Mouse (Mus musculus) hindbrain, embryonic 11.5 days (tissue): ENCODE results near the gene Kcnq1. TPM values are rescaled to one million over a fixed set of nuclear protein-coding genes. Genes with fewer than 3 reads are reported as not detected.

Experiments
- ATAC-seq: fragments of 200-750 bp; cut with Nextera tagmentation; 2 replicates; pipeline ENCODE4 v1.8.0; 2017; ENCODE audit warnings: mild to moderate bottlenecking, moderate TSS enrichment, moderate library complexity; ENCODE audit not compliant: low FRiP score
- DNase-seq: peaks from one replicate; pipeline ENCODE4 v3.0.0-alpha.2; 2015; ENCODE audit warnings: low spot score
- H3K27ac ChIP-seq: fragments of 300-500 bp; sonication (generic); 2 replicates; pipeline ENCODE4 v1.5.1; 2014; ENCODE audit warnings: mild to moderate bottlenecking, low read depth, low read length
- H3K27me3 ChIP-seq: fragments of 300-500 bp; sonication (generic); 2 replicates; pipeline ENCODE4 v1.6.1; 2014; ENCODE audit warnings: mild to moderate bottlenecking, low read length, moderate library complexity, mixed read lengths; ENCODE audit not compliant: control insufficient read depth, insufficient read depth
- H3K36me3 ChIP-seq: fragments of 300-500 bp; sonication (generic); 2 replicates; pipeline ENCODE4 v1.6.1; 2014; ENCODE audit warnings: mild to moderate bottlenecking, low read length, moderate library complexity, mixed read lengths; ENCODE audit not compliant: control insufficient read depth, insufficient read depth
- H3K4me1 ChIP-seq: fragments of 300-500 bp; sonication (generic); replicated peaks from 2 replicates; pipeline ENCODE4 v1.6.1; 2014; ENCODE audit warnings: low read length, mixed read lengths; ENCODE audit not compliant: control insufficient read depth, insufficient read depth
- H3K4me2 ChIP-seq: fragments of 300-500 bp; sonication (generic); replicated peaks from 2 replicates; pipeline ENCODE4 v1.6.1; 2014; ENCODE audit warnings: mild to moderate bottlenecking, low read depth, low read length
- H3K4me3 ChIP-seq: fragments of 300-500 bp; sonication (generic); 2 replicates; pipeline ENCODE4 v1.5.1; 2014; ENCODE audit warnings: low read depth, low read length
- H3K9ac ChIP-seq: fragments of 300-500 bp; sonication (generic); 2 replicates; pipeline ENCODE4 v1.6.1; 2014; ENCODE audit warnings: low read depth, low read length
- H3K9me3 ChIP-seq: fragments of 300-500 bp; sonication (generic); 2 replicates; pipeline ENCODE4 v1.6.1; 2016; ENCODE audit warnings: low read length; ENCODE audit not compliant: control insufficient read depth
- WGBS: fragments of 180-500 bp; shearing (Covaris S2); extraction: QIAGEN DNeasy Blood & Tissue Kit; methylation state at CpG from one replicate; pipeline ENCODE4 v1.1.7; 2014; 5-methylcytosine and 5-hydroxymethylcytosine counted together
- polyA plus RNA-seq: library from polyadenylated mRNA; unstranded; fragments of >200 nt; fragmentation: Nextera tagmentation; extraction: Ambion mirVana; gene quantifications from 2 replicates; pipeline ENCODE4 v1.2.1, GENCODE M21; 2014

Gene Kcnq1
- polyA plus RNA-seq, 1 experiment from 2014 or later = 1.7 TPM

GRCm38 (mm10) chr7:143341301-143341980 is 235.3 kb downstream of the Kcnq1 start:
- Histone ChIP-seq H3K4me1 (no peaks in the 10 kb centered on the region), H3K36me3 (no peaks in the 10 kb centered on the region), H3K9me3 (no peaks in the 10 kb centered on the region), H3K4me2 (no peak overlapping the region), H3K27me3 (no peaks in the 10 kb centered on the region), H3K27ac (no peak overlapping the region), H3K4me3 (no peak overlapping the region), H3K9ac (no peak overlapping the region)
- DNase-seq (no peak), ATAC-seq (no peak)
- WGBS = 93% methylated on average over 3 of the region's 3 CpGs

- H3K9me3 ChIP-seq = no peaks in the 10 kb centered on the region
- no peak overlapping the region for H3K4me2 ChIP-seq
- no peak overlapping the region for H3K9ac ChIP-seq
- no peak for DNase-seq
- H3K36me3 ChIP-seq = no peaks in the 10 kb centered on the region
- H3K4me1 ChIP-seq = no peaks in the 10 kb centered on the region
- no peak overlapping the region for H3K4me3 ChIP-seq
- no peaks in the 10 kb centered on the region for H3K27me3 ChIP-seq
- WGBS = 65% methylated on average over 12 of the region's 12 CpGs
- no peak overlapping the region for H3K27ac ChIP-seq
- ATAC-seq = no peak
Observed at GRCm38 (mm10) chr7:143343781-143344306, 237.7 kb downstream of the Kcnq1 start.

- Histone ChIP-seq H3K27ac (no peak overlapping the region), H3K27me3 (no peaks in the 10 kb centered on the region), H3K4me2 (no peak overlapping the region), H3K9me3 (no peaks in the 10 kb centered on the region), H3K36me3 (no peaks in the 10 kb centered on the region), H3K4me1 (no peaks in the 10 kb centered on the region), H3K9ac (no peak overlapping the region), H3K4me3 (no peak overlapping the region)
- DNase-seq (no peak), ATAC-seq (no peak)
- 73% methylated on average over 7 of the region's 7 CpGs for WGBS
Observed at GRCm38 (mm10) chr7:143349287-143349686, 243.1 kb downstream of the Kcnq1 start.

GRCm38 (mm10) chr7:143349848-143350247 is 243.7 kb downstream of the Kcnq1 start:
- H3K9me3 ChIP-seq = no peaks in the 10 kb centered on the region
- no peaks in the 10 kb centered on the region for H3K27me3 ChIP-seq
- H3K4me3 ChIP-seq = no peak overlapping the region
- no peak for DNase-seq
- no peak for ATAC-seq
- WGBS = 77% methylated on average over 1 of the region's 1 CpGs
- H3K36me3 ChIP-seq = no peaks in the 10 kb centered on the region
- H3K9ac ChIP-seq = no peak overlapping the region
- no peak overlapping the region for H3K4me2 ChIP-seq
- H3K27ac ChIP-seq = no peak overlapping the region
- no peaks in the 10 kb centered on the region for H3K4me1 ChIP-seq

GRCm38 (mm10) chr7:143355831-143356230 is 249.7 kb downstream of the Kcnq1 start:
- H3K9me3 ChIP-seq = no peaks in the 10 kb centered on the region

GRCm38 (mm10) chr7:143357109-143357508 is 250.9 kb downstream of the Kcnq1 start:
- no peak for ATAC-seq
- DNase-seq = no peak
- H3K27me3 ChIP-seq = no peaks in the 10 kb centered on the region
- H3K27ac ChIP-seq = no peak overlapping the region
- no peaks in the 10 kb centered on the region for H3K36me3 ChIP-seq
- H3K9me3 ChIP-seq = no peaks in the 10 kb centered on the region
- H3K9ac ChIP-seq = no peak overlapping the region
- no peaks in the 10 kb centered on the region for H3K4me1 ChIP-seq
- no peak overlapping the region for H3K4me3 ChIP-seq
- no peak overlapping the region for H3K4me2 ChIP-seq
- WGBS = 68% methylated on average over 1 of the region's 1 CpGs

More at GRCm38 (mm10) chr7:143355831-143356230, 249.7 kb downstream of the Kcnq1 start:
- Histone ChIP-seq H3K27me3 (no peaks in the 10 kb centered on the region), H3K27ac (no peak overlapping the region), H3K36me3 (no peaks in the 10 kb centered on the region), H3K4me3 (no peak overlapping the region), H3K9ac (no peak overlapping the region), H3K4me1 (no peaks in the 10 kb centered on the region), H3K4me2 (no peak overlapping the region)
- 70% methylated on average over 5 of the region's 5 CpGs for WGBS
- ATAC-seq (no peak), DNase-seq (no peak)

GRCm38 (mm10) chr7:143357831-143358230 is 251.7 kb downstream of the Kcnq1 start:
- WGBS = 69% methylated on average over 4 of the region's 4 CpGs
- Histone ChIP-seq H3K27me3 (no peaks in the 10 kb centered on the region), H3K9ac (no peak overlapping the region), H3K4me1 (no peaks in the 10 kb centered on the region), H3K27ac (no peak overlapping the region), H3K36me3 (no peaks in the 10 kb centered on the region), H3K9me3 (no peaks in the 10 kb centered on the region), H3K4me2 (no peak overlapping the region), H3K4me3 (no peak overlapping the region)
- DNase-seq = no peak
- no peak for ATAC-seq

GRCm38 (mm10) chr7:143359762-143360161 is 253.6 kb downstream of the Kcnq1 start:
- Histone ChIP-seq H3K9ac (no peak overlapping the region), H3K27ac (no peak overlapping the region), H3K9me3 (no peaks in the 10 kb centered on the region), H3K4me3 (no peak overlapping the region), H3K4me2 (no peak overlapping the region), H3K27me3 (no peaks in the 10 kb centered on the region), H3K36me3 (no peaks in the 10 kb centered on the region), H3K4me1 (no peaks in the 10 kb centered on the region)
- 76% methylated on average over 1 of the region's 1 CpGs for WGBS
- ATAC-seq (no peak), DNase-seq (no peak)

GRCm38 (mm10) chr7:143360776-143361175 is 254.6 kb downstream of the Kcnq1 start:
- DNase-seq (no peak), ATAC-seq (no peak)
- Histone ChIP-seq H3K4me1 (no peaks in the 10 kb centered on the region), H3K4me3 (no peak overlapping the region), H3K36me3 (no peaks in the 10 kb centered on the region), H3K27me3 (no peaks in the 10 kb centered on the region), H3K9ac (no peak overlapping the region), H3K9me3 (no peaks in the 10 kb centered on the region), H3K27ac (no peak overlapping the region), H3K4me2 (no peak overlapping the region)
- WGBS = 80% methylated on average over 5 of the region's 5 CpGs
